Mouse (Mus musculus) embryonic fibroblast, embryonic 13.5 days (primary cell): ENCODE data around the gene Dapk1.

Experiments used
- CTCF ChIP-seq: IDR thresholded peaks from 2 replicates; pipeline ENCODE4 v1.5.1; 2011; ENCODE audit warnings: mild to moderate bottlenecking, control low read depth, low read length, moderate library complexity, borderline replicate concordance; ENCODE audit not compliant: insufficient read depth
- POLR2A ChIP-seq: IDR thresholded peaks from 2 replicates; pipeline ENCODE4 v1.6.1; 2011; ENCODE audit warnings: low read depth, mild to moderate bottlenecking, control low read depth, low read length, moderate library complexity

- TF ChIP-seq POLR2A (no peak), CTCF (no peak)
Measured at GRCm38 (mm10) chr13:60812768-60813167, 211.0 kb downstream of the Dapk1 start.
